Mouse (Mus musculus) limb, embryonic 10.5 days (tissue): ENCODE measurements around the gene Slc35b2. TPM values are rescaled to one million over a fixed set of nuclear protein-coding genes. Genes with fewer than 3 reads are reported as not detected.

Experiments
- DNase-seq: peaks from one replicate; pipeline ENCODE4 v3.0.0-alpha.2; 2017; ENCODE audit warnings: low spot score
- H3K27ac ChIP-seq: fragments of 300-500 bp; sonication (generic); 2 replicates; pipeline ENCODE4 v1.5.1; 2016; ENCODE audit warnings: mild to moderate bottlenecking
- H3K27me3 ChIP-seq: fragments of 300-500 bp; sonication (generic); 2 replicates; pipeline ENCODE4 v1.6.1; 2016; ENCODE audit warnings: low read depth, mild to moderate bottlenecking; ENCODE audit not compliant: poor library complexity, severe bottlenecking
- H3K36me3 ChIP-seq: fragments of 300-500 bp; sonication (generic); 2 replicates; pipeline ENCODE4 v1.6.1; 2016; ENCODE audit warnings: mild to moderate bottlenecking, moderate library complexity
- H3K4me1 ChIP-seq: fragments of 300-500 bp; sonication (generic); 2 replicates; pipeline ENCODE4 v1.6.1; 2016
- H3K4me3 ChIP-seq: fragments of 300-500 bp; sonication (generic); 2 replicates; pipeline ENCODE4 v1.5.1; 2016; ENCODE audit warnings: mild to moderate bottlenecking, moderate library complexity
- H3K9me3 ChIP-seq: fragments of 300-500 bp; sonication (generic); replicated peaks from 2 replicates; pipeline ENCODE4 v1.6.1; 2016; ENCODE audit warnings: mild to moderate bottlenecking
- WGBS: fragments of 180-500 bp; shearing (Covaris S2); methylation state at CpG from one replicate; pipeline ENCODE4 v1.1.7; 2016; 5-methylcytosine and 5-hydroxymethylcytosine counted together
- polyA plus RNA-seq: library from polyadenylated mRNA; unstranded; fragments of >200 nt; fragmentation: Nextera tagmentation; extraction: Ambion mirVana; gene quantifications from 2 replicates; pipeline ENCODE4 v1.2.1, GENCODE M21; 2016

Gene Slc35b2
- polyA plus RNA-seq, 1 experiment from 2014 or later, result 105 TPM

GRCm38 (mm10) chr17:45606992-45607879 is 43.6 kb downstream of the Slc35b2 start:
- Histone ChIP-seq H3K36me3 (no peaks in the 10 kb centered on the region), H3K27me3 (peaks cover 3% of the 10 kb centered on the region), H3K4me1 (peaks cover 14% of the 10 kb centered on the region), H3K9me3 (no peaks in the 10 kb centered on the region), H3K4me3 (no peak overlapping the region), H3K27ac (no peak overlapping the region)
- DNase-seq, result no peak
- WGBS, result 85% methylated on average over 15 of the region's 15 CpGs

GRCm38 (mm10) chr17:45608396-45608795 is 44.7 kb downstream of the Slc35b2 start:
- Histone ChIP-seq H3K4me3 (no peak overlapping the region), H3K36me3 (no peaks in the 10 kb centered on the region), H3K9me3 (no peaks in the 10 kb centered on the region), H3K27me3 (no peaks in the 10 kb centered on the region), H3K4me1 (peaks cover 13% of the 10 kb centered on the region; the same call in 1 of the 2 replicates), H3K27ac (no peak overlapping the region)
- 90% methylated on average over 4 of the region's 4 CpGs for WGBS
- DNase-seq, result no peak

DNA sequence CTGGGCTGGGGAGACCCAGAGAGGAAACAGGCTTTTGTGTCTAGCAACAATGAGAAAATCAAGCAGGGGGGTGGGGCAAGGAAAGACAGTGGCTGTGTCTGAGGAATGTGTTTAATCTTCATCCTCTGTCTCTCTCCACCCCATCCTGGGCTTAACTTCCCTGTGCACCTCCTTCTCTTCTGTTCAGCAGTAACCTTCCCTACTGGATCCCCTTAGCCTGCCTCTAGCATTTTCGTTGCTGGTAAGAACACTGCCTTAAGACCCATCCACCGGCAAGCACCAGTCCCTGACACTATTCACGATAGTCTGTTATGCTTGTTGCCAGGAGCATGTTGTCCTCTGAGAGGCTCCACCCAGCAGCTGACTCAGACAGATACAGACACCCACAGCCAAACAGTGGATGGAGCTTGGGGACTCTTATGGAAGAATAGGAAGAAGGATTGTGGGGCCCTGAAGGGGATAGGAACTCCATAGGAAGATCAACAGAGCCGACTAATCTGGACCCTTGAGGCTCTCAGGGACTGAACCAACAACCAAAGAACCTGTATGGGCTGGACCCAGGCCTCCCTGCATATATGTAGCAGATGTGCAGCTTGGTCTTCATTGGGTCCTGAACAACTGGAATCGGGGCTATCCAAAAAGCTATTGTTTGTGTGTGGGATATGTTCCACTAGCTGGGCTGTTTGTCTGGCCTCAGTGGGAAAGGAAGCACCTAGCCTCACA is 46.6 kb downstream of the Slc35b2 start:
- WGBS, result 52% methylated on average over 5 of the region's 5 CpGs
- H3K36me3 ChIP-seq, result no peaks in the 10 kb centered on the region
- no peak overlapping the region for H3K4me3 ChIP-seq
- H3K27me3 ChIP-seq, result no peaks in the 10 kb centered on the region
- no peak for DNase-seq
- no peaks in the 10 kb centered on the region for H3K9me3 ChIP-seq
- peak overlapping the region; percentile 50; the same call in 1 of the 2 replicates for H3K27ac ChIP-seq
- peaks cover 13% of the 10 kb centered on the region; the same call in 1 of the 2 replicates for H3K4me1 ChIP-seq

- no peak overlapping the region for H3K4me3 ChIP-seq
- no peaks in the 10 kb centered on the region for H3K36me3 ChIP-seq
- peaks cover 13% of the 10 kb centered on the region; the same call in 1 of the 2 replicates for H3K4me1 ChIP-seq
- 82% methylated on average over 8 of the region's 8 CpGs for WGBS
- no peaks in the 10 kb centered on the region for H3K27me3 ChIP-seq
- DNase-seq, result no peak
- H3K27ac ChIP-seq, result 0 out of 2 replicates have a peak overlapping the region, but pooled peaks have one; percentile 4
- H3K9me3 ChIP-seq, result no peaks in the 10 kb centered on the region
These were observed 48.3 kb downstream of the Slc35b2 start for GRCm38 (mm10) chr17:45612008-45612407.

GRCm38 (mm10) chr17:45612921-45613320 is 49.2 kb downstream of the Slc35b2 start:
- H3K36me3 ChIP-seq, result no peaks in the 10 kb centered on the region
- 89% methylated on average over 7 of the region's 7 CpGs for WGBS
- H3K4me3 ChIP-seq, result no peak overlapping the region
- DNase-seq, result no peak
- H3K9me3 ChIP-seq, result no peaks in the 10 kb centered on the region
- H3K4me1 ChIP-seq, result peaks cover 13% of the 10 kb centered on the region; the same call in 1 of the 2 replicates
- H3K27me3 ChIP-seq, result no peaks in the 10 kb centered on the region
- no peak overlapping the region for H3K27ac ChIP-seq

DNA sequence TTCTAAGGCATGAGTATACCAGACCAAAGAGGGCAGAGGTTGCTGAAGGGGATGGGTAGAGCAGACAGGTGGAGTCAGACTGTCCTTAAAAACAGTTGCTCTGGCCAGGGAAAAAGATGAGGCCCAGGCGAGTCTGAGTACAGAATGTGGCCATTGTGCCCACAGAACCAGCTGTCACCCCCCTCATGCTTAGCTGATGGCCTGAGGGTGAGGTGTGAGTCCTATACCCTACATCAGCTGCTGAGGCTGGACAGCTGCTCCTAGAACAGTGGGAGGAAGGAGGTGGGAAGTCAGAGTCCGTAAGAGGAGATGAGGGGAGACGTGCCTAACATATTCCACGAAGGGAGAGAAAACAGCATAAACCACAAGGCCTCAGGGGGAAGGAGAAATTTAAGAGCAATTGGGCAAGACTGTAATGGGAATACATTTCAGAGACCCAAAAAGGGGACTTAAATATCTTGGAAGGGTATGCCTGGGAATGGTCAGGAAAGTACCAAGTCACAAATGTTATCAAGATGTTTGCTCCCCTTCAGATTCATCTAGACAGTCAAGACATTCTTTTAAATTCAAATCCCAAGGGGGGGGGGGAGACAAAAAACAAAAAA is 52.5 kb downstream of the Slc35b2 start:
- WGBS, result 66% methylated on average over 4 of the region's 4 CpGs
- Histone ChIP-seq H3K9me3 (no peaks in the 10 kb centered on the region), H3K27ac (no peak overlapping the region), H3K4me3 (no peak overlapping the region), H3K36me3 (no peaks in the 10 kb centered on the region), H3K4me1 (peaks cover 23% of the 10 kb centered on the region), H3K27me3 (no peaks in the 10 kb centered on the region)
- no peak for DNase-seq

DNA sequence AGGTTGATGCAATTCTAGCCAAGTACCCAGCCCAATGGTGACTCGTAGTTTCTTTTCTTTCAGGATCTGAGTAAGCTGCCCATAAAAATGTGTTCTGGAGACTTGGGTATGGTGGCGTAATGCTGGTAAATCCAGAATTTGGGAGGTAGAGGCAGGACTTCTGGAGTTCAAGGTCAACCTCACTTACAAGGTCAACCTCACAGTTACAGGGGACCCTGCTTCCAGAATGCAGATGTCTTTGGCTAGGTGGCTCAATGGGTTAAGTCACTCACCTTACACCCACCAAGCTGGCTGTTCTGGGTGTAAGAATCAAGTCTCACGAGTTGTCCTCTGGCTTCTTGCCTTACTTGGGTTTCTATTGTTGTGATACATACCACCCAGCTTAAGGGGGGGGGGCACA is 53.0 kb downstream of the Slc35b2 start:
- no peak overlapping the region for H3K27ac ChIP-seq
- 87% methylated on average over 3 of the region's 3 CpGs for WGBS
- H3K9me3 ChIP-seq, result no peaks in the 10 kb centered on the region

More for the DNA sequence above, 53.0 kb downstream of the Slc35b2 start:
- H3K4me3 ChIP-seq, result no peak overlapping the region
- DNase-seq, result no peak
- no peaks in the 10 kb centered on the region for H3K36me3 ChIP-seq
- no peaks in the 10 kb centered on the region for H3K27me3 ChIP-seq
- peaks cover 21% of the 10 kb centered on the region for H3K4me1 ChIP-seq

Other genes with a start within 250 kb of the Slc35b2 start
- gene Cdc5l, start 130.1 kb upstream of the Slc35b2 start, polyA plus RNA-seq, result 68.3 and 68.9 TPM in 2 replicates
- 0.33 and 1.1 TPM in 2 replicates for gene Spats1, start 88.5 kb upstream of the Slc35b2 start, polyA plus RNA-seq
- gene Aars2, start 57.0 kb upstream of the Slc35b2 start, polyA plus RNA-seq, result 32.2 and 34.9 TPM in 2 replicates
- gene Tcte1, start 40.4 kb upstream of the Slc35b2 start, polyA plus RNA-seq, result 1.4 and 1.5 TPM in 2 replicates
- gene Tmem151b, start 14.2 kb upstream of the Slc35b2 start, polyA plus RNA-seq, result 4.1 and 6.8 TPM in 2 replicates
- gene Nfkbie, start 8.2 kb upstream of the Slc35b2 start, polyA plus RNA-seq, result 5.1 and 5.2 TPM in 2 replicates
- gene Hsp90ab1, start 9.4 kb downstream of the Slc35b2 start, polyA plus RNA-seq, result 2,007 and 2,405 TPM in 2 replicates
- gene Slc29a1, start 35.7 kb downstream of the Slc35b2 start, polyA plus RNA-seq, result 40.3 and 41.6 TPM in 2 replicates
- gene Mymx, start 38.2 kb downstream of the Slc35b2 start, polyA plus RNA-seq, result 1.2 TPM in 1 of 2 replicates, not detected in the other
- 0.59 and 0.98 TPM in 2 replicates for gene Capn11, start 95.5 kb downstream of the Slc35b2 start, polyA plus RNA-seq
- 160 and 167 TPM in 2 replicates for gene Mrpl14, start 122.4 kb downstream of the Slc35b2 start, polyA plus RNA-seq
- 35.5 and 36.1 TPM in 2 replicates for gene Tmem63b, start 123.0 kb downstream of the Slc35b2 start, polyA plus RNA-seq
- gene 1600014C23Rik, start 170.0 kb downstream of the Slc35b2 start, polyA plus RNA-seq, result 0.33 TPM in 1 of 2 replicates, not detected in the other